Mouse (Mus musculus) frontal cortex, postnatal 14 days (tissue): ENCODE measurements around the gene Ppp1r15a.

ENCODE experiments used
- DNase-seq, 2 experiments: peaks; one replicate each; pipeline ENCODE4 v3.0.0; 2022; ENCODE audit warnings: low spot score in 2 of 2

Gene Ppp1r15a

GRCm38 (mm10) chr7:45525809-45526473 is at the start of gene Ppp1r15a, which contains the start of gene Plekha4:
Ppp1r15a (minus strand) TSS chr7:45526268.
Plekha4 (plus strand) TSS chr7:45526330.
- peak; percentile 91 to 96 for DNase-seq

- no peak for DNase-seq
These were observed 48.7 kb upstream of the Ppp1r15a start for GRCm38 (mm10) chr7:45574472-45575379.

GRCm38 (mm10) chr7:45573954-45574353 is 47.9 kb upstream of the Ppp1r15a start:
- no peak for DNase-seq

- no peak for DNase-seq
These were observed 45.9 kb upstream of the Ppp1r15a start for GRCm38 (mm10) chr7:45571966-45572365.

DNA sequence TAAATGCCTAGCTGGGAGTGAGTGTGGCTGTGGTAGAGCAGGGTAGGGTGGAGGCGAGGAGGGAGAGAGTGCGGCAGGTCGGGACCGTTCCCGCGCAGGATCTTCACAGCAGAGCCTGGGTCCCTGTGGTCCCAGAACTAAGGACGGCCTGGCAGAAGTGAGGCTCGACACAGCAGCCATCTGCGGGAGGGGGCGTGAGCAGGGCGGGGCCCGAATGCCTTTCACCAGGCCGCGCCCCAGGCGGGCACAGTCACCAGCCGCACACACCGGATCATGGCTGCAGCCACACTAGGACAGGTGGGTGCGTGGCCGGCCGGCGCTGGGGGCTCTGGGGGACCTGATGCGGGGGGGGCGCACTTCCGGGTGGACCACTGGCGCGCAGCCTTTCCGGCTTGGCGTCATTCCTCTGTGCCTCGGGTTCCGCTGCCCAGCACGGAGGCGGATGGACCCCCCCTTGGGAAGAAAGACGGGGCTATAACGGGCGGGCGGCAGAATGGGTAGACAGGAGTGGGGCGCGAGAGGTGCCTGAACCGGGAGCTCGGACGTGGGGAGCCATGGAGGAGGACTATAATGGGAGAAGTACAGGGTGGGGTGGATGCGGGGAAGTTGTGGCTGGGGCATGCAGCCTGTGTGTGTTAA is 44.2 kb upstream of the Ppp1r15a start, which contains the start of gene Bcat2:
Gene Bcat2 (plus strand): TSS at position 51 of the 639 bp plus-strand sequence.
- peak; percentile 37 to 53 for DNase-seq

GRCm38 (mm10) chr7:45568601-45569473 is 42.8 kb upstream of the Ppp1r15a start:
- DNase-seq, result no peak

- peak; percentile 81 to 83 for DNase-seq
These were observed 41.9 kb upstream of the Ppp1r15a start for GRCm38 (mm10) chr7:45567780-45568516.

DNA sequence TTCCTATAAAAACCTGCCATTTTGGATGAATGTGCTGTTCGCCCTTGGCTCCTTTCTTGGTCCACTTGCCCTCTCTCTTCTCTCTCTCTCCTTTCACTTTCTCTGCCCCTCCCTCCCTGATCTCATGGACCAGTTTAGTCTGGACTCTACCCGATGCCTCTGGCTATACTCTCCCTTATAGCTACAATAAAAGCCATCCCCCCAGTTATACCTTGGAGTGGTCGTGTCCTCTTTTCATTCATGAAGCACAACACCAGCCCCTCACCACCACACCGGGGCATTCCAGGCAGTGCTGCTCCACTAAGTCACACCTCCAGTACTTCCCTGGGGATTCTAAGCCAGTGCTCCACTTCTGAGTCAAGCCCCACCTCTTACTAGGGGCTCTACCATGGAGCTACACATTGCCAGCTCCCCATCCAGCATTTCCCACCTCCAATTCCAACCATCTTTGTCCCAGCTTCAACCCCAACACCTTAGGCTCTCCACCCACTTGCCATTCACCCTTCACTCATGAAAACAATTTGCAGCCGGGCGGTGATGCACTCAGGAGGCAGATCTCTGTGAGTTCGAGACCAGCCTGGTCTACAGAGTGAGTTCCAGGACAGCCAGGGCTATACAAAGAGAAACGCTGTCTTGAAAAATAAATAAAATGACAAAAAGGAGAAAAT is 41.2 kb upstream of the Ppp1r15a start:
- DNase-seq, result no peak

GRCm38 (mm10) chr7:45565446-45565845 is 39.4 kb upstream of the Ppp1r15a start:
- DNase-seq, result no peak

DNA sequence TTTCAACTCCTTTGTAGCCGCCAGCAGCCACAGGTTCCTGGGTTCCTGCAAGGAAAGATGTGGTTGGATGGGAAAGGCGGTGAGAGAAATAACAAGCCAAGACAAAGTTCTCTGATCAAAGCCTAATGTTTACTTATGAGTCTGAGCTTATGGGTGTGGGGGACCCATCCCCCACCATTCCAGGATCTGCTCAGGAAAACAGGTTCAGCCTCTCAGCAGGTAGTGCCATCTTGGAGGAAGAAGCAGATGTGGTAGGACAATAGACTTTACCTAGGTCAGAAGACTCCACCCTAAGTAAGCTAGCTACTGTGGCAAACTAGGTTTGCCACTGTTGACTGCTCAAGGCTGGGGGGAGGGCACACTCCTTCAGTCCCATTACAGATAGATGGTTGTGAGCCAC is 38.7 kb upstream of the Ppp1r15a start:
- DNase-seq, result no peak

GRCm38 (mm10) chr7:45561624-45562520 is 35.8 kb upstream of the Ppp1r15a start:
- no peak for DNase-seq

GRCm38 (mm10) chr7:45560843-45561623 is 35.0 kb upstream of the Ppp1r15a start:
- peak; percentile 58 to 80 for DNase-seq

DNA sequence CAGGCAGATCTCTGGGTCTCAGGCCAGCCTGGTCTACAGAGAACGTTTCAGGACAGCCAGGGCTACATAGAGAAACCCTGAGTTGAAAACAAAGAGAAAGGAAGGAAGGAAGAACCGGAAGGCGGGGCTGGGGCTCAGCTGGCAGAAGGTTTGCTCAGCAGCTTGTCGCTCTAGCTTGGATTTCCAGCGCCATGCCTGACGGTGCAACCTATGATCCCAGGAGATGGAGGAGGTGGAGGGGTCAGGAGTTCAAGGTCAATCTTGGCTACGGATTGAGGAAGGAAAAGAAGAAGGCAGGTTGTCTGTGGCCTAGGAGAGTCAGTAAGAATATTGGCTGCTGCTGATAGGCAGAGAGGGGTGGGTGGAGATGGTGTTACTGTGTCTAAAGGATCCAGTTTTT is 34.2 kb upstream of the Ppp1r15a start:
- DNase-seq, result no peak

DNA sequence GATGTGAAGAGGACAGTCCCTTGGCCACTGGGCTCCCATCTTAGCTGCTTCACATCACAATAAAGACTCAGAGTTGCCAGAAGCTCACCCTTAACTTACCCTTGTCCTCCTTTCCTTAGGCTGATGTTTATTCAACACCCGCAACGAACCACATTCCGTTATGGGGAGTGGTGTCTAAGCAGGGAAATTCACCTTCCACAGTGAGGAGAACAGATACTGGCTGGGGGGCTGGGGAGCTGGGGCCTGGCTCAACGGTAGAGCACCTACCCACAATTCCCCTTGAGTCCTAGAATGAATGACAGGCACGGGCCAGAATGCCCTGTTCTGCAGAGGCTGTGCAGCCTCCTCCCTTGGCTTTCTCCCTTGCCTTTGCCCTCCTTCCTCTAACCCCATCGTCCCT is 32.8 kb upstream of the Ppp1r15a start:
- DNase-seq, result no peak

GRCm38 (mm10) chr7:45555787-45556186 is 29.7 kb upstream of the Ppp1r15a start:
- peak in 1 of 2 experiments; percentile 70 for DNase-seq

DNA sequence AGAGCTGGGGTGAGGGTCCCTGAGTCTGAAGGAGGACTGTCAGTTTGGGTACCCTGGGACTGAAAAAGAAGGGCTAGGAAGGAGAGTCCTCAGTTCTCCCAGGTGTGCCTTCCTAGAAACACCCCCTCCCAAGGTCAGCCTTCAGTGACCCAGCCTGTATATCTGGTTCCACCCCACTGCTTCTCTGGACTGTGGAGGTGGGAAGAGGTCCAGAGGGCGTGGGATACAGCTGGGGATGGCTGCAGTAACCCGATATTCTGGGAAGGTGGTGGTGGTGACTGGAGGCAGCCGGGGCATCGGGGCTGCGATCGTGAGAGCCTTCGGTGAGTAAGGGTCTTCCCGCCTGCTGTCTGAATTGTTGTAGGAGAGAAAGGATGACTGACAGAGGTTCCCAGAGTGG is 28.7 kb upstream of the Ppp1r15a start, which contains the start of gene Hsd17b14:
Gene Hsd17b14 (plus strand): TSS at position 150 of the 400 bp plus-strand sequence.
- no peak for DNase-seq

DNA sequence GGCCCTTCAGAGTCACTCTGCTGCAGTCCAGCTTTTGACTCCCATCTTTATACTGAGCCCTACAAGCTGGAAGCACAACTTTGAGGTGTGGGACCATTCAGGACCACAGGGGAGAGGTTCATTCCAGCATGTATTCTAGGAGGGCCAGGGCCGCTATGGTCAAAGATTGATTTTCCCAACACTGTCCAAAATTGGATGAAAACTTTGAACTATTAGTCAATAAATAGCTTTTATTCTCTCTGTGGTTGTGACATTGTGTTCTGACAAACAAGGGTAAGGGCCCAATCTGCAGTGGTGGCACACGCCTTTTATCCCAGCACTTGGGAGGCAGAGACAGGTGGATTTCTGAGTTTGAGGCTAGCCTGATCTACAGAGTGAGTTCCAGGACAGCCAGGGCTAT is 27.9 kb upstream of the Ppp1r15a start:
- DNase-seq, result no peak

GRCm38 (mm10) chr7:45553519-45553918 is 27.5 kb upstream of the Ppp1r15a start:
- DNase-seq, result no peak
